ENCODE assay signal across 15 mouse cellular contexts in genomic region chr19:23062851-23063250, GRCm38 (mm10).
"Had no signal": no experiment of that assay in that cellular context is flagged by ENCODE, and none has a peak within 500 bp of the region (broad histone marks: within the 10 kb centered on the region; RNA-seq: fewer than 3 reads in every experiment).

No protein-coding gene starts in this region.

- H3K9ac ChIP-seq: intestine, embryonic 15.5 days; liver, embryonic 13.5 days; liver, postnatal 0 days; midbrain, embryonic 15.5 days; neural tube, embryonic 12.5 days; stomach, embryonic 15.5 days had no signal

- H3K36me3 ChIP-seq: intestine, embryonic 15.5 days; limb, embryonic 10.5 days; liver, embryonic 13.5 days; midbrain, embryonic 15.5 days; neural tube, embryonic 12.5 days; stomach, embryonic 15.5 days had no signal

- H3K27ac ChIP-seq: intestine, embryonic 15.5 days; kidney, postnatal 0 days; left cerebral cortex, adult 2 months; limb, embryonic 10.5 days; liver, embryonic 13.5 days; macrophage; midbrain, embryonic 15.5 days; neural tube, embryonic 12.5 days; stomach, embryonic 15.5 days had no signal

- H3K27me3 ChIP-seq: intestine, embryonic 15.5 days; liver, embryonic 13.5 days; midbrain, embryonic 15.5 days; neural tube, embryonic 12.5 days; stomach, embryonic 15.5 days had no signal

- H3K4me3 ChIP-seq: intestine, embryonic 15.5 days; left cerebral cortex, adult 2 months; limb, embryonic 10.5 days; liver, embryonic 13.5 days; megakaryocyte, embryonic 14.5 days; midbrain, embryonic 15.5 days; neural tube, embryonic 12.5 days; stomach, embryonic 15.5 days had no signal

- H3K4me2 ChIP-seq: intestine, embryonic 15.5 days; liver, embryonic 13.5 days; midbrain, embryonic 11.5 days; midbrain, embryonic 15.5 days; neural tube, embryonic 12.5 days; stomach, embryonic 15.5 days had no signal

- H3K9me3 ChIP-seq: intestine, embryonic 15.5 days; limb, embryonic 10.5 days; liver, embryonic 13.5 days; megakaryocyte, embryonic 14.5 days; midbrain, embryonic 15.5 days; neural tube, embryonic 12.5 days; stomach, embryonic 15.5 days had no signal

- ATAC-seq: intestine, embryonic 15.5 days; liver, postnatal 0 days; midbrain, embryonic 15.5 days had no signal

- DNase-seq: kidney, adult 9 months; liver, embryonic 13.5 days; liver, postnatal 0 days; right cerebral cortex, postnatal 4 days; thymus, postnatal 4 days had no signal
